Mouse (Mus musculus) induced T-regulatory cell, adult 2 months (primary cell): ENCODE data around the gene H2-Aa.

ENCODE experiments used
- DNase-seq: peaks from one replicate; pipeline ENCODE4 v3.0.0-alpha.2; 2012; ENCODE audit warnings: low read depth

Gene H2-Aa

DNA sequence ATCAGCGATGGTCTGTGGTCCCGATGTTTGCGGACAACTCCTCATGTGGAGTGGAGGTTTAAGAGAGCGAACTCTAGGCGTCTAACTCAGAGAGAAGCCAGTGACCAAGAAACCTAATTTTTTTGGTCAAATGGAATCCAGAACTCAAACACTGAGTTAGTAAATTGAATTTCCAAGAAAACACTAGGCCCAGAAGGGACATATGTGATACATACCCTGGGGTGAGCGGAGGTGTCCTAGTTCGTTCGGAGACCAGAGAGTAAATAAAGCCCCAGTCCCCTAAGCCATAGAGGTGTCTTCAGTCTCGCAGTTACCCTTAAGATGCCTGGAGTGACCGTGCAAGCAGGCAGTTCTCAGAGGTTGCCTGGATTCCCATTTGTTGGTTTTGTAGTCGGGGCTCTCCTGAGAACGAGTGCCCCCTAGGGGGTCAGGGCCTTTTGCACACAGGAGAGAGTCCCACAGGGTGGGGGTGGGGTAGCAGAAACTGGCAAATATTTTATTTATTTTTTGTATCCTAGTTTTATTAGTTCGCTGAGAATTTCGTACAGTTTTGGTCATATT, 23.7 kb downstream of the H2-Aa start:
- peak; percentile 62 for DNase-seq

DNA sequence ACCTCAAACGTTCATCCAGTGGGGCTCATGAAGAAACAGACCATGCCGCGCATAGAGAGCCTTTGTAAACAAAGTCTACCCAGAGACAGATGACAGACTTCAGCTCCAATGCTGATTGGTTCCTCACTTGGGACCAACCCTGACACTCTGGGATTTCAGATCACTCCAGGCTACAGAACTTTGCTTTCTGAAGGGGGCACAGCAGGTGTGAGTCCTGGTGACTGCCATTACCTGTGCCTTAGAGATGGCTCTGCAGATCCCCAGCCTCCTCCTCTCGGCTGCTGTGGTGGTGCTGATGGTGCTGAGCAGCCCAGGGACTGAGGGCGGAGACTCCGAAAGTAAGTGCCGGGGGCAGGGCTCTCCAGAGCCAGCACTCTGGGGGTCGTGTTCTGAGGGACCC, 24.6 kb downstream of the H2-Aa start:
- DNase-seq = peak; percentile 96

DNA sequence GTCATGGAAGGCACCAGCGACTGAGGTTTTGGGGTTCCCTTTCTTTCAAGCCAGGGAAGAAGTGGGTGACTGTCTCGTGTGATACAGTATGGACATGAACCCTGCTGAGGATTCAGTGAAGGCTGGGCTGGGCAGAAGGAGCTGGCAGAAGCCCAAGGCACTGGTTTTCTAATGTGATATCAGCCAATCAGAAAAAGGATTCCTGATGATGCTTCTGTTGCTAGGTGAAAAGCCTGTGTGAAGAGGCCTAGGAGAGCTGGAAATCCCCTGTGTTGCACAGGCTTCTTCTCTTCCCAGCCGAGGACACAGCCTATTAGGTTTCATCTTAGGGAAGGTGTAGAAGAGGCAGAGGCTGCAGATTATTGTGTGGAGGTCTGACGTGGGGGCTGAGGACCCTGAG, 26.1 kb downstream of the H2-Aa start:
- peak; percentile 96 for DNase-seq

DNA sequence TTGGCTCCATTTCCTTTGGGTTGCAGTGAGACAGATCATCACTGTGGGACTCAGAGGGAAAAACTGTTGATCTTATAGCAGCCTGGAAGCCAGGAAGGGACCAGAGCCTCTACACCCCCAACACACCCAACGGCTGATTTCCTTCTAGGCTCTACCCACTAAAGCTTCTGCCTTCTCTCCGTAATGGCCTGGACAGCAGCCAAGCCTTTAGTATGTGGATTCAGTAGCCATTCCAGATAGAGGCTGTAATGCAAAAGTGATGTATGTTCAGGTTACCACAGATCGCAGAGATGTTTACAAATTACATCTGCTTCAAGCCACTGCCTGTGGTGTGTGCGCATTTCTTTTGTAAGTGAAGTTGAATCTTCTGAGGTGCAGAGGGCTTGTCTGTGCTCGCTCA, 27.1 kb downstream of the H2-Aa start:
- no peak for DNase-seq

DNA sequence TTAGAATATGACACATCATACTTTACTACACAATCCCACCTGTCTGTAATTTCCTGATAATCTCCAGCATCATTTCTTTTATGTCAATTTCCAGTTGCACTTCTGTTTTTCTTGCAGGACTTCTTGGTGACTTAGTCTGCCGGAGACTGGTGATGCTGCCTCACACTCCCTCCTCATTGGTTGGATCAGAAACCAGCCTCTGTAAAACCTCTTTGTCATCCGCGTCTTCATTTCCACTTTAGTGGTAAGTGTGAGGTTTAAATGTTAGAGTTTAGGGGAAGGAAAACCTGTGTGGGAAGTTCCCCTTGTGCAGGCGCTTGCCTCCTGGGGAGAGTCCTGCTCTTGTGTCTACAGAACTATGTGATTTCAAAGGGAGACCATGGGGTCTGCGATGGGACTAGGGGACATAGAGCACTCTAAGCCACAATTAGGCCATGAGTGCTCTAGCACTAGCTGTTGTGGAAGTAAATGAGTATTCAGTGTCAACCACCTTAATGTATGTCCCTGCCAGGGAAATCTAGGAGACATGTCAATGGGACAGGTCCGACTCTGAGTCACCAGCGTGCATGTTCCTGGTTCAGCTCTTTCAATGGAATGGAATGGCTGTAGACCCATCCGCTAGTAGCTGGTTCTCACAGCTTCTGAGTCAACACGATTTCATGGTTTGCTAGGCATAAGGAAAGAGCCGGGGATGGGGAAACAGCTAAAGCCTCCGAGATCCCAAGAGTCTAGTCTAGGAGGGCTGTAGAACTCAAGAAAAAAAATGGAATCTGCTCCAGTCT, 29.8 kb downstream of the H2-Aa start, which contains the start of gene H2-Ab1:
Gene H2-Ab1, plus strand, starts transcription at position 96 of the 782 bp plus-strand sequence.
- DNase-seq = peak; percentile 94

DNA sequence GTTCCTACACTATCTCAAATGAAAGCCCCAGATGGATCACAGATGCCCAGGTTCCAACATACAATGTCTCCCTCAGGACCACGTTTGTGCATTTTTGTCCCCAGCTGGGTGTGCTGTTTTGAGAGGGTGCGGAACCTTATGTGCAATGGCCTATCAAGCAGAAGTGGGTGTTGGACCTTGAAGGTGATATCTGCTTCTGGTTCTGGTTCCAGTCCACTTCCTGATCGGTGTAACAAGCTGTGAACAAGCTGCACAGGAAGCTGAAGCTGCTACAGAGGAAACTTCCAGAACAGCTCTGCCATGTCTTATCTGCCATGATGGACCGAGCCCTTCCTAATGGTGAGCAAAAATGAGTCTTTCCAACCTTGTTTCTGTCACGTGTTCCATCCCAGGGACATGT, 31.1 kb downstream of the H2-Aa start:
- no peak for DNase-seq

DNA sequence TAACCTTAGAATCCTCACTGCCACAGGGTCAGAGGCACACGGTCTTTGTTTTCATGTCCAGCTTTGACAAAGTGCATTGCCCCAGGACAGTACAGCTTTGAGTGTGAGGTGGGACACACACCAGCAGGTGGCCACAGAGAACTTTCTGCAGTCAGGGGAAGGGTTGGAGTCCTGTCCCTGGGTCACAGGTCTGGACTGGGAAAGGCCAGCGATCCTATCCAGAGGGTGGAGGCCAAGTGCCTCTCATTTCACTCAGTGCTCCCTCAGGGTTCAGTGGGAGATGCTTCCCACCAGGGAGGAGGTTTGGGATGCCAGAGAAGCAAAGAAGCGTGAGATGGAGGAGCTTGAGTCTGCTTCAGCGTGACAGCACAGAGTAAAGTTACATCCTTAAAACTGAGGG, 36.0 kb downstream of the H2-Aa start:
- no peak for DNase-seq

DNA sequence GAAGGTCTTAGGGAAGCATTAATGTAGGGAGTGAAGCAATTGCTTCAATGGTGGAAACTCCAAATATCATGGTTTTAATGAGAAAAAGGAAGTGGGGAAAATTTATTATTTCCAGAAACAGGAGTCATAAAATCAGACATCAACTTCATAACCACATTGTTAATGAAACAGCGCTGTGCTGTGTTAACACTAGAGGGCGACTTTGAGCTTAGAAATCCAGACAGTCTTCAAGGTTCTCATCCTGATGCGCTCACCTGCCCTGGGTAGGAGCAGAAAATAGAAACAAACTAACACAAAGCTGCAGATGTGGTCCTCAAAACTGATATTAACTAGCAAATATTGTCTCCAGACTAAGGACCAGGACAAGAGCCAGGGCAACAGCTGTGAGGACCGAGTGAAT, 37.7 kb downstream of the H2-Aa start:
- DNase-seq = peak; percentile 87

DNA sequence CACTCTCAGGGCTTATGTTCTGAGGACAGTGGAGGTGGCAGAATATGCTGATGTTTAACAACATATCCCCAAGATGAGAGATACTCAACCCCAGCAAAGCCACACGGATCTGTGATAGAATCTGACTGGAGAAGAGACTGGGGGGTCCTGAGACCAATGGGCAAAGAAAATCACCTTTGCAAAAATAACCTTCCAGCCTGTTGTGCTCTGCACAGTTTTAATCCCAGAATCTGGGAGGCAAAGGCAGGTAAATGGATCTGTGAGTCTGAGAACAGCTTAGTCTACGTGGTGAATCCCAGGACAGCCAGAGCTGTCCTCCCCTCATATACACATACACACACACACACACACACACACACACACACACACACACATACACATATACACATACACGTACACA, 38.3 kb downstream of the H2-Aa start:
- no peak for DNase-seq

DNA sequence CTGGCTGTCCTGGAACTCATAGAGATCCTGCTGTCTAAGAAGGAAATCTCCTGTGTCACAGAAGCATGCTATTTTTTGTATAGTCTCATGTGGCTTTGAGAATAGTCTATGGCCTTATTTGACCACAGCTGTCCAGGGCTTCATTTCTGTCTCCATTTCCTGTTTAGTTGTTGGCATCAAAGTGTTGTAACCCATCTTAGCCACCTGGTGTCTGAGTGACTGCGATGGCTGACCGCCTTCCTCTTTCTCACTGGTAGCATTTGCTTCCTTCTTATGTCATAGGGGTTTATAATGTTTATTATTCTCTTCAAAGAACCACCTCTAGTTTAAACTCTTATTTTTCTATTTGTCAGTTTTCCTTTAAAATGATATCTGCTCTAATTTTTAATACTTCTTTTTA, 38.9 kb downstream of the H2-Aa start:
- no peak for DNase-seq

DNA sequence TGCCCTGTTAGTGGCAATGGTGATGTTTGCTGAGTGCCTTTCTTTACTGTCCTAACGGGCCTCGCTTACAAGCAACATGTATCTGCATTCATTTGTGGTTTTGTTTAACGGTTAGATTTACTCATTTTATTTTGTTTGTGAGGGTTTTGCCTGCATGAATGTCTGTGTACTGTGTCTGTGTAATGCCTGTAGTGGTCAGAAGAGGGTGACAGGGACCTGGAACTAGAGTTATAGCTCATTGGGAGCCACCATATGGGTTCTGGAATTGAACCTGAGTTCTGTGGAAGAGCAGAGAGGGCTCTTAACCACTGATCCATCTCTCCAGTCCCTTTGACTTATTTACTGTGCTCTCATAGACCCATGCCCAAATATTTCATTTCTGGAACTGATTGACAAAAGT, 40.6 kb downstream of the H2-Aa start:
- no peak for DNase-seq

DNA sequence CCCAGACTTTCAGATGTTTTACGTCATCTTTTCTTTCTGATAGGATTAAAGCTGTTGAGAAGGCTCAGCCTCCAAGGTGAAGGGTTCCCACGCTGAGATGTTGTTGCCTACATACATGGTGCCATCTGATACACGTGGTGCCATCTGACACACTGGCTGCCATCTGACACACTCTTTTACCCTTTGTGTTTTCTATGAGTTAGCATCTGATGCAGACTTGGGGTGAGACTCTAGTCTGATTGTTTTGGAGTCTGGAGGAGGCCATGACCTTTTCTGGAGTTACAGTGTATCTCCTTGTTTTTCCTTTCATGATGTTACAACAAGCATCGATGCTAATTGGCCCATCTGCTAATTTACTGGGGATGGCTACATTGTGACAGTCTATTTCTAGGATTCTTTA, 43.0 kb downstream of the H2-Aa start:
- no peak for DNase-seq

DNA sequence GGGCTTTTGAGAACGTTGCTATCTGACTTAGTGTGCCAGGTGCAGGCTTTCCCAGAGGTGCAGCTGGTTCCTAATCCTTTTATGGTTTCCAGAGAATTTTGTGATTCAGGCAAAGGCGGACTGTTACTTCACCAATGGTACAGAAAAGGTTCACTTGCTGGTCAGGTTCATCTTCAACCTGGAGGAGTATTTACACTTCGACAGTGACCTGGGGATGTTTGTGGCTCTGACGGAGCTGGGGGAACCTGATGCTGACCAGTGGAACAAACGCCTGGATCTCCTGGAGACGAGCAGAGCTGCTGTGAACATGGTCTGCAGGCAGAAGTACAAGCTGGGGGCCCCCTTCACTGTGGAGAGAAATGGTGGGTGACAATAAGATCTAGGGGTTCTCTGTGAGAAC, 46.7 kb downstream of the H2-Aa start:
- no peak for DNase-seq

DNA sequence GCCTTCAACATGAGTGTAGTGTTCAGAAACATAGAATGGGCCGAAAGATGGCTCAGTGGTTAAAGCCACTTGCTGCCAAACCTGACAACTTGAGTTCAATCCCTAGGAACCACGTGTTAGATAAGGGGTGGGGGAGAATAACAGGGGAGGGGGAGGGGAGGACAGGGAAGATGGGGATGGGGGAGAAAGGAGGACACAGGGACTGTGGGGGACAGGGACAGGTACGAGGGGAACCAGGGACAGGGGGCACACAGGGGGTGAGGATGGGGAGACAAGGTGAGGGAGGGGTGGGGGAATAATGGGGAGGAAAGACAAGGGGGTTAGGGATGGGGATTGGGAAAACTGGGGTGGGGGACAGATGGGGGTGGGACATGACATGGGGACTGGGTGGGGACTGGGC, 47.3 kb downstream of the H2-Aa start:
- DNase-seq = no peak

DNA sequence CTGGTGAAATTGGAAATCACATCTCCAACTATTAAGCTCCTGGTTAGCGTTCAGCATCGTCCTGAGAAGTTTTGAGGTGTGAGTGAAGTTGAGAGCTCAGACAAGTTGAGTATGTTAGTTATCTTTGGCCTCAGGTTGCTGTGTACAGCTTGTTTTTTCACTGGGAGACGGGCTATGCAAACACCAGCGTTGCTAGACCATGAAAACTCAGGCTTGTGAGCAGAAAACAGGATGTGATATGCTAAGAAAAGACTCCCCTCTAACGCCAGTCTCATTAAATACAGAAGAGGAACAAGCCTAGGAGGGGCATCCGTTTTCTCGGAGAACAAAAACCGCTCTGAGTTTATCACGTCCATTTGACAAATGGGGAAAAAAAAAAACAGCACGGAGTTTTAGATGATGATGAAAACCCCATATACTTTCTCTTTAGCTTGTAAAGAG, 48.0 kb downstream of the H2-Aa start:
- peak; percentile 74 for DNase-seq

DNA sequence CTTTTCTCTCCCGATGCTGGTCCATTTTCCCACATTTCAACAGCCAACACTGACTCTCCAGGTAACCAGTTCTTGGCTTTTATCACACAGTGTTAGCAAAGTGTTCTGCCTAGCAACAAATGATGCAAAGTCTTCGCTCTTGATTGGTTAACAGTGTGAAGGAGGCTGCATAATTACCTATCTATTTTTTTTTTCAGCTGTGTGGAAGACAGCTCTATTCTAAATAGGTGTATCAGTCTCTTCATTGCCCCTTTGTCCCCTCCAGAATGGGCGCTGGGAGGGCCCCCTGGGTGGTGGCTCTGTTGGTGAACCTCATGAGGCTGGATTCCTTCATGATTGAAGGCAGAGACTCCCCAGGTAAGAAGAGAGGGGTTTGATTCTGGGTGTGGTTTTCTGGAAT, 48.9 kb downstream of the H2-Aa start, which contains the start of gene H2-Ob:
Gene H2-Ob, plus strand, starts transcription at position 198 of the 400 bp plus-strand sequence.
- DNase-seq = peak; percentile 95

DNA sequence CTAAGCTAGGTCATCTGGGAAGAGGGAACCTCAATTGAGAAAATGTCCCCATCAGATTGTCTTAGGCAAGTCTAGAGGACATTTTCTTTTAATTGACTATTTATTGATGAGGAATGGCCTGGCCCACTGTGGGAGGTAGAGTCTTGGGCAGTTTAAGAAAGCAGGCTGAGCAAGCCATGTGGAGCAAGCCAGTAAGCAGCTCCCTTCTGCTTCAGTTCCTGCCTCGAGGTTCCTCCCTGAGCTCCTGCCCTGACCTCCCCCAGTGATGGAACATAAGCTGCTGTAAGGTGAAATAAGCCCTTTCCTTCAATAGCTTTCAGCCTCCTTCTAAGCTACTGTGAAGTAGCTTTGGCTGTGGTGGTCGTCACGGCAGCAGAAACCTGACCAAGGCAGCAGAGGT, 49.9 kb downstream of the H2-Aa start:
- no peak for DNase-seq

DNA sequence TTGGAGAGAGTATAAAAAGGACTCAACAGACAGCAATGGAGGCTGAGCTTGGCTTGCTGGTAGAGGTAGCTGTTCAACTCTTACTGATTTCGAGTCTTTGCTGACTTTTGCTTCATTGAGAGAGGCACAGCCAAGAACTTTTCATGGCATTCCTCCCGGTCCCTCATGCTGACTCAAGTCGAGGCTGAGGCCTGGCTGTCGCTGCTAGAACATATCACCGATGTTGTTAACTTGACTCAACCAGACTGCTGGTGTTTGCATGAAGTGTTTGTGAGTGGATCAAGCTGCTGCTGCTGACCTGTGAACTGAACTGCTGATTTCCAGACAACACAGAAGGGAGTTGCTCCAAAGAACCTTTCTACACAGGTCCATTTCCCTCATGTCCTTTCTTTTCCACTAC, 50.9 kb downstream of the H2-Aa start:
- no peak for DNase-seq

DNA sequence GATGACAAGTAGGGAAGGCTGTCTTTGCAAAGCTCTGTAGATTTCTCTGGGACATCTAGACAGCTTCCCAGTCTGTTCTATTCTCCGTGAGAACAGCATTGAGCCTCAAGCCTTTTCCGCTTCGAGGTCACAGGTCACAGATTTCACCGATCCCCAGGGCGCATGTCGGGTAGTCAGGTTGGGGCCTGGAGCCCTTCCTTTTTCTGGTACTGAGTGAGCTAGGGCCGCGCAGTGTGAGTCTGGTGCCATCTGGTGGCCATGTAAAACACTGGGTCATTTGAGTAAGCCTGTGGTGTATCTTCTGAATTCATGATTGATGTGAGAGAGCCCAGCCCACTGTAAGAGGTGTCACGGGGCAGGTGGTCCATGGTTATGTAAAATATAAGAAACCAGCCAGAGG, 52.7 kb downstream of the H2-Aa start:
- DNase-seq = peak; percentile 97
